Mouse (Mus musculus) left cerebral cortex, postnatal 10 days (tissue): ENCODE measurements around the gene Hoxc5. TPM values are rescaled to one million over a fixed set of nuclear protein-coding genes. Genes with fewer than 3 reads are reported as not detected.
A peak's percentile ranks its signal among the peaks of the same experiment; 100 is the strongest.

Source experiments
- DNase-seq, 2 experiments: peaks; one replicate each; pipeline ENCODE4 v3.0.0; 2021 to 2022; ENCODE audit warnings: low spot score in 2 of 2, mixed read lengths in 1 of 2; ENCODE audit errors: extremely low spot score in 1 of 2
- intact Hi-C: fragments of 180-260 bp; cut with DNase I; formaldehyde crosslinking; loops from one replicate; pipeline ENCODE4 v1.15.1; 2025
- total RNA-seq, 2 experiments: library from RNA; stranded (reverse); gene quantifications; 2 replicates each; pipeline ENCODE4 v1.2.3; 2021

The Hoxc5 gene
- total RNA-seq, 2 experiments from 2014 or later = not detected

DNA sequence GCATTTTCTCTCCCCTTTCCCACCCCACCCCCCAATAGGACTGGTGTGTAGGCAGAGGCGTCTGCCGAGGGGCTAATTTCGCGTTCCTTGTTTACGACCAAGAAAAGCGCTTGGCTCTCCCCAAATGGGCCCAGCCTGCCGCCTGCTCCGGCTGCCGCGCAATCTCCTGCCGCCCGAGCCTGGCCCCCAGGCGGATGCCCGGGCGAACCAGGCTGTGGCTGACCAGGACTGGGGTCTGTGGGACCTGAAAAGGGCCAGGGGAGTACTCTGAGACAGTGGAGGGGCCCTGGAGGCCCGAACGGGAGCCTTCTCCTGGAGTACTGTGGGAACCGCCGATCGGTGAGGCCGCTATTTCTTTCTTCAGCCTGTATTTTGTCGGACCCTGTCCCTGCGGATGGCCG, 33.3 kb downstream of the Hoxc5 start:
- intact Hi-C loops = no loop called here
- no peak for DNase-seq

DNA sequence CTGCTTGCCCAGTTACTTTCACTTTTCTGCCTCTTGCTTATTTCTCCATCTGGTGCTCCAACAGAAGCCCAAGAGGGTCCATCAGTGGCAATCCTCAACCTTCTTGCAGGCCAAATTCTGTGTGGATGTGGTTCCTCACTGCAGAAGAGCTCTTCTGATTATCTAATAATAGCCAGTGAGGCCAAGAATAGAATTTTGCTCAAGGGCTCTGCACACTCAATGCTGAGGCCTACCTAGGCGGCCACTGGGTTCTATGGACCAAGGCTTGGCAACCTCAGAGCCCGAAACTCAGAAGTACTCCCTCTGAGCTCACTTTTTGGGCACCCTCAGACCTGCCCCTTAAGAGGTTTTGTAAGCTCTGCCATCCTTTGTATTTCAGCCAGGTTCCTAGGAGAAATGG, 34.1 kb downstream of the Hoxc5 start:
- intact Hi-C loops = no loop called here
- DNase-seq = no peak

DNA sequence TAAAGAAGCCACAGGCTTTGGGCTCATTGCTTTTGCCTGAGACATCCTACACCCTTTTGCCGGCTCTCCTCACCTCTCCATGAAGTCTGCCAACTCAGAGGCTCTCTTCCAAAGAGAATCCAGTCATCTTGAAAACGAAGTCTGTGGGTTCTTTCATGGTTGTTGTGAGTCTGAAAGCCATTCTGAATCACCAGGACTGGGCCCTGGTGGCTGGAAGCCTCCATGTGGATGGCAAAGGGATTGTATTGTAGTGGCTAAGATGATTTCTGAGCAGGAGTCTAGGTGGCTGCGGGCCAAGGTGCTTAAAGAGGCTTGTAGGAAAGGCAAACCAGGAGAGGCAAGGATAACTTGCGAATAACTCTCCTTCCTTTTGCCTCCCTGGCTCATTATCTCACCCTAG, 34.9 kb downstream of the Hoxc5 start:
- intact Hi-C loops = no loop called here
- DNase-seq = no peak

DNA sequence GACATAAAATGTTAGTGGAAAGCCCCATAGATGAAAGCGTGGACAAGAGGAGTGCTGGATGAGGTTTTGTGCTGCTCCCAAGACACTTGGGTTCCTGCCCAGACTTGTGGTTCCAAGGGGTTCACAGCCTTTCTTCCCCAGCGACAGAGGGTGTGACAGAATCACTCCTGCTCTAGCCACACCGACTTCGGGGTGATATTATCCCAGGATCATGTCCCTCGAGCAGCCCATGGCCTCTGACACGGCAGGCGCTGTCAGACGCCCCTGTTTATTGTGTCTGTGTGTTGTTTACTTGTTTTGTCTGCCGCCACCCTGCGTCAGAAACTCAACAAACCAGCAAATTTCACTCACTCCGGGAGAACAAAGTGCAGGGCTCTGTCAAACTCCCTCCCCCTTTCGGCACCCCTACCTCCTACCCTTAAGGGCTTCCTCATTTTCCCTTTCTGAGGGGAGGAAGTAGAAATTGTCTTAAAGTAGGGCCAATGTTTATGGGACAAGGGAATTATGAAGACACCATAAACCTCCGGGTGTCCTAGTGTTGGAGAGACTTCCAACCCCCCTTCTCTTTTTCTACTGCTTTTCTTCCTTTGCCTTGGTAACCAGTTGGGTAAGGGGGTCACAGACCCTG, 35.7 kb downstream of the Hoxc5 start:
- DNase-seq = no peak
- intact Hi-C loops = no loop called here

DNA sequence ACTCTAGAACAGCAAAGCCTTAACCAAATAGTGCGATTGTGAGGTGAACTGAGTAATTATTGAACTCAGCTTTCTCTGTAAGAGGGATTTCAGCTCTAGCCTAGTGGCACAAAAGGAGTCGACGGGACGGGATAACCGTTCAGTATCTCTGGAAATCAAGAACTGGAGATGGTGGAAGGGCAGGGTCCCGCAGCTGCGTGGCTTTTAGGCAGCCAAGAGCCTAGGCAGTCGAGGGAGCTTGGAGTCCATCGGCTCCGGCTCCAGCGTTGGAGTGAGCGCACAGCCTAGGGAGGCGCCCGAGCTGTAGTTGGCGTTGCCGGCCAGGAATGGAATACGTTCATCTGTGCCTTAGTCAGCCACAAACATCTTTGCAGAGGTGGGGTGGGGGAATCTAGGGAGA, 38.1 kb downstream of the Hoxc5 start:
- DNase-seq = no peak
- intact Hi-C loops = no loop called here

DNA sequence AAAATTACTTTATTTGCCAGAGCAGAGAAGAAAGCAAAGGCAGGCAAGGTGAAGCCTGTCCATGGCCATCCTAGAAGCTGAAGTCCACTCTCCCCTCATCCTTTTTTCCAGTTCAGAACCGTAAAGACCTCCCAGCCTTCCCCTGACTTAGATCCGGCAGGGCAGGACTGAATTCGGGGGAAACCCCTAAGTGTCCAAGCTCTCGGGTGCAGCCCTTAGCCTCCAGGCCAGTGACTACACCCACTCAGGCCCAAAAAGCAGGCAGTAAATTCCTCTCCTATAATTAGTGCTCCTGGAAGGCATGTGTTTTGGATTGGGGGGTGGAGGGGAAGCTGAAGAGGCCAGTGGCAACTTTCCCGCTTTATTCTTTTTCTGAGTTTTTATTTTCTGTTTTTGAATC, 38.6 kb downstream of the Hoxc5 start:
- DNase-seq = no peak
- intact Hi-C loops = no loop called here

DNA sequence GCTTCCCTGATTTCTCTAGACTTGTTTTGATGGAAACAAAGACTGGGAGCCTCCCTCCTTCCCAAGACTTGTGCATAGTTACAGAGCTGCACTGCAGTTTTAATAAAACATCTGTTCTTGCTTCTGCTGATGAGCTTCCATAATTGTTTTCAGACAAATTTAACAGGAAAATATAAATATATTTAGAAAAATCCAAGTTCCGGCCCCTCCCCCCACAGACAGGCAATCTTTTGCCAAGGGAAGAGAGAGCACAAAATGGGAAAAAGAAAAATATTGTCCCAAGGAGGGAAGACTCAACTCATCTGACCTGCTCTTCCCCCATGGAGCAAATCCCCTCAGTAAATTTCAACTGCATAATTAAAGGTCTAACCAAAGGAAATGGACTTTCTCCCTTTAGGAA, 39.1 kb downstream of the Hoxc5 start:
- intact Hi-C loops = no loop called here
- DNase-seq = no peak

DNA sequence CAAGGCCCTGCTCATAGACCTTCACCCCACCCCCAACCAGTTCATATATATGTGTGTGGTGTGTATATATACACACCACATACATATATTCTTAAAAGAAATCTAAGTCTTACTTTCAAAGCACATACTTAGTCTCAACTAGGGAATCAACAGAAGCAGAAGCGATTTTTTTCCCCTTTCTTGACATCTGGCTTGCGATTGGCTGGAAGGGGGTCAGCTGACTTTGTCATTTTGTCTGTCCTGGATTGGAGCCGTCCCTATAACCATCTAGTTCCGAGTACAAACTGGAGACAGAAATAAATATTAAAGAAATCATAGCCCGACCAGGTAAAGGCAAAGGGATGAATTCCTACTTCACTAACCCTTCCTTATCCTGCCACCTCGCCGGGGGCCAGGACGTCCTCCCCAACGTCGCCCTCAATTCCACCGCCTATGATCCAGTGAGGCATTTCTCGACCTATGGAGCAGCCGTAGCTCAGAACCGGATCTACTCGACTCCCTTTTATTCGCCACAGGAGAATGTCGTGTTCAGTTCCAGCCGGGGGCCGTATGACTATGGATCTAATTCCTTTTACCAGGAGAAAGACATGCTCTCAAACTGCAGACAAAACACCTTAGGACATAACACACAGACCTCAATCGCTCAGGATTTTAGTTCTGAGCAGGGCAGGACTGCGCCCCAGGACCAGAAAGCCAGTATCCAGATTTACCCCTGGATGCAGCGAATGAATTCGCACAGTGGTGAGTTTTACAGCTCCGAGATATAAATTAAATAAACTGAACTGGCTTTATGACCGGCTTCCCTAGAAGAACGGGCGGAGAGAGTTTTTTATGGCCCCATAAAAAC, 42.2 kb downstream of the Hoxc5 start:
- intact Hi-C loops = no loop called here

DNA sequence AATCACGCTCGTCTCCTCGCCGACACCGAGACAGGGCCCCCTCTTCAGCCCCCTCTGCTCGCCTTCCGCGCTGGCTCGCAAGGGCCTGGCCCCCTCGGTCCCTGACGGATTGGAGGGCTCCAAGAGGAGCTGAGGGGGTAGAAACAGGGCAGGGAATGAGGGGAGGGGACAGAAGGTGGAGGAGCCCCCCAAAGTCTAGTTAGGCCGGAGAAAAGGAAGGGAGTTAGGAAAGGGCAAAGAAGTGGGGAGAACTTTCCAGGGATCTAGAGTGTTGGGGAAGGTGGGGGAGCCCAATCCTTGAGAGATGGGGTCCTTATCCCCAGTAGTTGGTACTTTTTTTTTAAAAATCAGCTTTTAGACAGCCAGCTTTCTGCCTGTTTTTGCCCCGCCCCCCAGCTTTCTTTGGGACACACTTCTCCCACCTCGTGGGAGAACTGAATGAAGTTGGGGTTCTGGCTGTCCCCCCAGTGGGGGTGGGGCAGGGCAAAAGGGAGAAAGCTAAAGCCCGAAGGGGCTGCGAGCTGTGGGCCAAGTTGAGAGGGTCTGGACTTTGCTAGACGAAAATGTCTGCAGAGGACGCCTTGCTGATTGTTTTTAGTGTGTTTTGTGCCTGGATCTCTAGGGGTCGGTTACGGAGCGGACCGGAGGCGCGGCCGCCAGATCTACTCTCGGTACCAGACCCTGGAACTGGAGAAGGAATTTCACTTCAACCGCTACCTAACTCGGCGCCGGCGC, 43.0 kb downstream of the Hoxc5 start:
- intact Hi-C loops = no loop called here
- DNase-seq = no peak

More for the DNA sequence above, 42.2 kb downstream of the Hoxc5 start:
- no peak for DNase-seq

DNA sequence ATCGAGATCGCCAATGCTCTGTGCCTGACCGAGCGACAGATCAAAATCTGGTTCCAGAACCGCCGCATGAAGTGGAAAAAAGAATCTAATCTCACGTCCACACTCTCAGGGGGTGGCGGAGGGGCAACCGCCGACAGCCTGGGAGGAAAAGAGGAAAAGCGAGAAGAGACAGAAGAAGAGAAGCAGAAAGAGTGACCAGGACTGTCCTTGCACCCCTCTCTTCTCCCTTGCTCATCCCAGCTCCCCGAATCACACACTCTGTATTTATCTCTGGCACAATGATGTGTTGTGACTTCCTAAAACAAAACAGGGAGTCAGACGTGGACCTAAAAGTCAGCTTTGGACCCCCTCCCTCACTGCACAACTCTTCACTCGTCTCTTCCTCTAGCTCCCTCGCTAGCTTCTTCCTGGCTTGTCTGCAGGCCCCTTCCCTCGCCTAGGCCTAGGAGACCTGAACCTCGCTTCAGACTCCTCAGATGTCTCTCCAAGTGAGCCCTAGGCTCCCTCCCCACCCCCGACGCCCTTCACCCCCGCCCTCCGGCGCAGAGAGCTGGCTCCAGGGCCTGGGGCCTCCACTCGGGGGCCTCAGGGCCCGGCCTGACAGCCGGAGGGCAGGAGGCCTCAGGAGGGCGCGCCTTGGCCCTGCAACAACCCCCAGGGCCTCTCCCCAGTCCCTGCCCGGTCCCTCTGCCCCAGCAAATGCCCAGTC, 43.8 kb downstream of the Hoxc5 start:
- no peak for DNase-seq
- intact Hi-C loops = no loop called here

DNA sequence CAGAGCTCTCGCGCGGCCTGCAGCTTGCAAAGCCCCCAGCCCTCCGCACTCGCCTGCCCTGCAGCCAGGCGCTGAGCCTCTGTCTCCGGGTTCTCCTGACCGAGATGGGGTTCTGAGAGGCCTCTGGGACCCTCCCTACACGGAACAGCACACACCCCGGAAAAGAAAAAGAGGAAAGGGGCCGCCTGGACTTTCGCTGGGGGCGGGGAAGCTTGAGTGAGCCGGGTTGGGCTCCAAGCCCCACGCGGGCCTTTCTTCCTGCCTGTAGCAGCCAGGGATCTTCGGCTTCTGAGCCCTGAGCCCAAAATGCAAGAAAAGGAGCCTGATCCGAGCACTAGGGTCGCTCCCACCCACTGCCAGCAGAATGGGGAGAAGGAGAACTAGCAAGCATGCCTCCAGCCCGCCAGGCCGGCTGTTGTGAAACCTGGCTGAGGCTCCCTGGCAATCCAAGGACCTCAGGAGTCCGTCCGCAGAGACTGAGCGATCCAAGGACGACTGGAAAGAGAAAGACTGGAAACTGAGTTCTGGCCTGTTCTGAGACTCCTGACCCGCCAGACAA, 44.8 kb downstream of the Hoxc5 start:
- DNase-seq = no peak
- intact Hi-C loops = loop anchor here (2.0 kb wide), 1 partner anchor 157 kb away; no protein-coding TSS in a partner anchor

DNA sequence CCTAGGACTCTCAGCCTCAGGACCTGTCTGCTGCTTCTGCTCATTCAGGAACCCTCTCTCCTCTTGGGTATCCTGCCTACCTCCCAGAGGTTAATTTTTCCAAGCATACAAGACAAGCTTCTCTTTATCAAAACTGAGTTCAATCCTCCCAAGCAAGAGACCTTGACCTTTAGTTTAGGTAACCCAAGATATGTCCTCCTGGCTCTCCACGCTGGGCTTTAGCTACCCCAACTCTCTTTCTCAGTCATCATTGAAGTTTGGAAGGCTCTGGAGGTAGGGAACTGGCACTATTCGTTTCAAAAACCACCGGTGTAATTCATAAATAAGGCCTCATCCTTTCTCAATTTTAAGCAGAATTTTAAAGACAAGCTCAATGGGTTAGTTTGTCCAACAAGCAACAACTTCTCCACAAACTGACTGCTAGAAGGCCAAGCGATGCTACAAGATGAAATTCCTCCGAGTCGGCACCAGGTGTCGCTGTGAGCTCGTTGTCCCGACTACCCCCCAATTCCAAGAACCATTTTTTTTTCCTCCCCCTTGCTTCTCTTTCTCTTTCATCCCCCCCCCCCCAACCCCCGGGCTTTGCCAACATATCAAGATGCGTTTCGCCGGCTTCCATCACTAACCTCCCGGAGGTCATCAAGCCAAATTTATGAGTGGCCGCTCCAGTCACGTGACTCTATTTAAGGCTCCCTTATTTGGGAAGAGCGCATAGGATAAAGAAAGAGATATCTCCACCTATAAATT, 46.2 kb downstream of the Hoxc5 start:
- DNase-seq = peak; percentile 23 to 39
- intact Hi-C loops = loop anchor here (2.0 kb wide), 1 partner anchor 155 kb away; no protein-coding TSS in a partner anchor

DNA sequence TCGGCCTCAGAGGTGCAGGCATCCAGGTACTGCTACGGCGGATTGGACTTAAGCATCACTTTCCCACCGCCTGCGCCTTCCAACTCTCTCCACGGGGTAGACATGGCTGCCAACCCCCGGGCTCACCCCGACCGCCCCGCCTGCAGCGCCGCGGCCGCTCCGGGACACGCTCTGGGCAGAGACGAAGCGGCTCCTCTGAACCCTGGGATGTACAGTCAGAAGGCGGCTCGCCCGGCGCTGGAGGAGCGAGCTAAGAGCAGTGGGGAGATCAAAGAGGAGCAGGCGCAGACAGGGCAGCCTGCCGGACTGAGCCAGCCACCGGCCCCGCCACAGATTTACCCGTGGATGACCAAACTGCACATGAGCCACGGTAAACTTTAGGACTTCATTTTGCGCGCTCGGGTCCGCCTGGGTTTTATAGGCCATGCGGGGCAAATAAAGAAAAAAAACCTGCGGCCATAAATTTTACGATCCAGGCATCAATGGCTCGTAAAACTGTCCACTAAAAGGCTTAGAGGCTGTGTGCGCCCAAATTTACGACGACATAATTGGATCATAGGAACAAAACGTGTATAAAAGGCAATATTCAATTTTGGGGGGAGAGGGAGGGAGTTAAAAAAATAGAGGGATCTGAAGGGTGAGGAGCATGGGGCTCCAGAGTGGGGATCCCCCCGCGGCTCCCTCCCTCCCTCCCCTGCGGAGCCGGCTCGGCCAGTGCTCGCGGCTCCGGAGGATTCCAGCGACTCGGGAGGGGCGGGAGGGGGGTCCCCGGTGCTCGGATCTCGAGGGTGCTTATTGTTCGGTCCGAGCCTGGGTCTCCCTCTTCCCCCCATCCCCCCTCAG, 47.1 kb downstream of the Hoxc5 start:
- no peak for DNase-seq
- intact Hi-C loops = no loop called here

DNA sequence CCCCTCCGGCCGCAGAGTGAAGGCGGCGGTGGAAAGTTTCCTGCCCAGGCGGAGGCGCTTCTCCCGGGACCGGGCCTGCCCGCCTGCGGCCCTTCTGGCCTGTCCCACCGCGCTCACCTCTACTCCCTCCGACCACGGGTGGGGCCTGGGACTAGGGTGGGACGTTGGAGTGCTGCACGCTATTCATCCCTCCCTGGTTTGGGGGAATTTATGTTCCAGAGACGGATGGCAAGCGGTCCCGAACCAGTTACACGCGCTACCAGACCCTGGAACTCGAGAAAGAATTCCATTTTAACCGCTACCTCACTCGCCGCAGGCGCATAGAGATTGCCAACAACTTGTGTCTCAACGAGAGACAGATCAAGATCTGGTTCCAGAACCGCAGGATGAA, 47.8 kb downstream of the Hoxc5 start:
- intact Hi-C loops = no loop called here

DNA sequence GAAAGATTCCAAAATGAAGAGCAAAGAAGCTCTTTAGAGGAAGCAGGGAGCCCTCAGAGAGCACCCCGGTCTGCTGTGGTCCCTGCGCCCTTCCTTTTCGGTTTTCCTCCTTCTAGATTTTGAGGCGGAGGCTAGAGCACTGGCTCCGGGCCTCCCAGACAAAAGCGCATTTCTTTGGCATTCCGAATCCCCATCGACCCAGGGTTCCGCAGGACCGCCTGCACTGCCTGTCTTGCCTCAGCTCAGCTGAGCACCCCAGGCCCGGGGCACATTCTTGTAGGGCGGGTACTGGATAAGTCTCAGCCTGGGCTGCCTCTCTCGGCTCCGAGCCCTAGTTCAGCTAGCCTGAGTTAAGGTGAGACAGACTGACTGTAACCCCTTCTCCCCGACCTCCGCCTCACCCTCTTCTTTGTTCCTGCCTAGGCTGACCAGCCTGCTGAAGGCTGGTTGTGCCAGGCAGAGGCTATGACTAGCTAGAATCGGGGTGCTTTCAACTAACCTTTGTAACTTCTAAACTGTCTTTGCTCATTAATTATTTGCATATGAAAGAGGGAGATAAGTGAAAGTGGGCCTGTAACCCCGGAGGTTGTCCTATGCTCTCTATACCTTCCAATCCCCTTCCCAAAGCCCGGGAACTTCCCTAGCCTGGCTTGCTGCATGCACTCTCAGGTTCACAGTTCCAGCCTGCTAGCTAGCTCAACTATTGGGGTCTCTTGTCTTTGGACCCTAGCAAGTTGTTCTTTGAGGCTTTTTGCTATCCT, 48.3 kb downstream of the Hoxc5 start:
- intact Hi-C loops = no loop called here
- DNase-seq = no peak

More for the DNA sequence above, 47.8 kb downstream of the Hoxc5 start:
- no peak for DNase-seq

DNA sequence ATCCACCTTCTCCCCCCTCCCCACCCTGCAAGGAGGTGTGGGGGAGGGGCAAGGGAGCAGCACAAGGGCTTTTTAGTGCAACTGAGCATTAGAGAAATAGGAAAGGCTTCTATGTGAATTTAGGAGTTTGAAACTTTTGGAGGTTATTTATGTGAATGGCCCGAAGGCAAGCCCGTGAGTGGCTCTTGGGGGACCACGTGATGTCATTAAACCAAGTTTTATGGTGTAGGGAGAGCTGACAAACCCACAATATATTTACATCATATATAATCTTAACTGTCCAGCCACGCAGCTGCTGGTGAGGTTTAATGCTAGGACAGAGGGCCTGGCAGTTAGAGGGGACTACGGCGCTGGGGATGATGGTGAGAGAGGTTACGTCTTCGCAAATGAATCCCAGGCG, 51.4 kb downstream of the Hoxc5 start, which contains the start of gene Hoxc4:
Gene Hoxc4 (plus strand): TSS at position 299 of the 400 bp plus-strand sequence.
- DNase-seq = no peak
- intact Hi-C loops = no loop called here
